Mouse (Mus musculus) liver, adult 2 months (tissue): ENCODE measurements at regions not wholly inside any gene's neighbourhood (a gene's known extent, or its start where the extent isn't known, plus 50 kb on each side); places are given as distances from the start of the nearest gene placed in this dataset.

Experiments used
- CTCF ChIP-seq: fragments of 200-500 bp; IDR thresholded peaks from 2 replicates; pipeline ENCODE4 v1.5.1; 2011; ENCODE audit warnings: low read depth, low read length, control low read depth
- POLR2A ChIP-seq: fragments of 200-500 bp; IDR thresholded peaks from 2 replicates; pipeline ENCODE4 v1.6.1; 2011; ENCODE audit warnings: low read length, control low read depth; ENCODE audit not compliant: insufficient read depth; ENCODE audit errors: extremely low read depth

GRCm38 (mm10) chr1:71722211-71723038 lies 69.4 kb upstream of the Fn1 start:
- TF ChIP-seq CTCF: no peak
- TF ChIP-seq POLR2A: no peak
